Mouse (Mus musculus) testis, adult 2 months (tissue): Measurements from ENCODE around the gene Wdtc1.

Experiments used
- CTCF ChIP-seq: fragments of 200-500 bp; IDR thresholded peaks from 2 replicates; pipeline ENCODE4 v1.5.1; 2012; ENCODE audit warnings: low read depth, mild to moderate bottlenecking, inconsistent platforms, low read length, moderate library complexity; ENCODE audit not compliant: control insufficient read depth, insufficient read depth, insufficient replicate concordance
- POLR2A ChIP-seq: fragments of 200-500 bp; IDR thresholded peaks from 2 replicates; pipeline ENCODE4 v1.6.1; 2012; ENCODE audit warnings: low read depth, mild to moderate bottlenecking, inconsistent platforms, low read length, moderate library complexity; ENCODE audit not compliant: control insufficient read depth

- TF ChIP-seq CTCF (no peak), POLR2A (no peak)
Measured at GRCm38 (mm10) chr4:133261641-133262374, 91.5 kb downstream of the Wdtc1 start.
